Mouse (Mus musculus) limb, embryonic 14.5 days (tissue): ENCODE data around the gene Fgf14. TPM values are rescaled to one million over a fixed set of nuclear protein-coding genes. Genes with fewer than 3 reads are reported as not detected.

Experiments
- ATAC-seq: fragments of 200-750 bp; cut with Nextera tagmentation; 2 replicates; pipeline ENCODE4 v1.8.0; 2017; ENCODE audit warnings: low read depth, moderate number of reproducible peaks, moderate TSS enrichment; ENCODE audit not compliant: low FRiP score
- DNase-seq: peaks from one replicate; pipeline ENCODE4 v3.0.0-alpha.2; 2015; ENCODE audit warnings: low spot score
- H3K27ac ChIP-seq: fragments of 300-500 bp; sonication (generic); replicated peaks from 2 replicates; pipeline ENCODE4 v1.5.1; 2014; ENCODE audit warnings: low read depth, mild to moderate bottlenecking, low read length, moderate library complexity, mixed read lengths
- H3K27me3 ChIP-seq: fragments of 300-500 bp; sonication (generic); 2 replicates; pipeline ENCODE4 v1.6.1; 2014; ENCODE audit warnings: low read length, mixed read lengths; ENCODE audit not compliant: control insufficient read depth, insufficient read depth
- H3K36me3 ChIP-seq: fragments of 300-500 bp; sonication (generic); 2 replicates; pipeline ENCODE4 v1.6.1; 2014; ENCODE audit warnings: mild to moderate bottlenecking, low read length, moderate library complexity, mixed read lengths; ENCODE audit not compliant: control insufficient read depth, insufficient read depth
- H3K4me1 ChIP-seq: fragments of 300-500 bp; sonication (generic); 2 replicates; pipeline ENCODE4 v1.6.1; 2014; ENCODE audit warnings: antibody characterized with exemption, low read length, mixed read lengths; ENCODE audit not compliant: control insufficient read depth, insufficient read depth
- H3K4me2 ChIP-seq: fragments of 300-500 bp; sonication (generic); replicated peaks from 2 replicates; pipeline ENCODE4 v1.6.1; 2014; ENCODE audit warnings: low read depth, mild to moderate bottlenecking, low read length, moderate library complexity; ENCODE audit not compliant: severe bottlenecking
- H3K4me3 ChIP-seq: fragments of 300-500 bp; sonication (generic); replicated peaks from 2 replicates; pipeline ENCODE4 v1.5.1; 2014; ENCODE audit warnings: low read length
- H3K9ac ChIP-seq: fragments of 300-500 bp; sonication (generic); 2 replicates; pipeline ENCODE4 v1.6.1; 2014; ENCODE audit warnings: mild to moderate bottlenecking, low read depth, low read length, moderate library complexity; ENCODE audit not compliant: severe bottlenecking
- H3K9me3 ChIP-seq: fragments of 300-500 bp; sonication (generic); 2 replicates; pipeline ENCODE4 v1.6.1; 2016; ENCODE audit warnings: low read length; ENCODE audit not compliant: control insufficient read depth
- POLR2A ChIP-seq: fragments of 200-500 bp; IDR thresholded peaks from 2 replicates; pipeline ENCODE4 v1.8.0; 2012; ENCODE audit warnings: inconsistent platforms, mild to moderate bottlenecking, moderate library complexity, borderline replicate concordance; ENCODE audit not compliant: insufficient read depth, insufficient read length; ENCODE audit errors: extremely low read depth
- WGBS: fragments of 180-500 bp; shearing (Covaris S2); extraction: QIAGEN DNeasy Blood & Tissue Kit; methylation state at CpG from one replicate; pipeline ENCODE4 v1.1.7; 2014; 5-methylcytosine and 5-hydroxymethylcytosine counted together
- polyA plus RNA-seq, 2 experiments: library from polyadenylated mRNA; depleted of rRNA in 1 of 2; stranded (reverse) in 1 of 2; unstranded in 1 of 2; fragments of >200 nt; fragmentation: Nextera tagmentation in 1 of 2; extraction: Ambion mirVana in 1 of 2; gene quantifications; 2 replicates each; pipeline versions ENCODE4 v1.2.1 to v1.2.3; 2012 to 2014

Fgf14 gene
- polyA plus RNA-seq, 2 experiments, result 0.18 to 0.73 TPM

DNA sequence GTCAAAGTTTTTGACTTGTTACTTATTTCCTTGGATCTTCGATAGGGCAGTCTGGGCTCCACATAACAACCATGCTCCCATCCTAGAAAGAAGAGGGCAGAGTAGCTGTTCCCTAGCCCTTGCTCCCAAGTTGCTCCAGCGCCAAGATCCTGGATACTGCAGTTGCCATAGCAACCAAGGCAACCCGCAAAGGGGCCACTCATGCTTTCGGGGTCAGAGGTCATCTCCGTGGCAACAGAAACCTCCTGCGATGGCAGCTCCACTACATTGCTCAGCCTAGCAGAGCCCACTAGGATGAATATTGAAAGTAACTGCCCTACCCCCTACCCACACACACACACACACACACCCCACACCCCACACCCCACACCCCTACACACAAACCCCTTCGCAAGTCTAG lies 7.2 kb downstream of the Fgf14 start:
- H3K36me3 ChIP-seq, result no peaks in the 10 kb centered on the region
- H3K9me3 ChIP-seq, result no peaks in the 10 kb centered on the region
- H3K27ac ChIP-seq, result no peak overlapping the region
- WGBS, result 20% methylated on average over 7 of the region's 7 CpGs
- no peak overlapping the region for H3K4me3 ChIP-seq
- DNase-seq (no peak), ATAC-seq (no peak; the same call in 1 of the 2 replicates)
- H3K4me2 ChIP-seq, result no peak overlapping the region
- no peak overlapping the region for H3K9ac ChIP-seq
- TF ChIP-seq POLR2A, result no peak
- 0 out of 2 replicates have a peak, but pooled peaks cover 6% of the 10 kb centered on the region for H3K4me1 ChIP-seq
- peaks cover 5% of the 10 kb centered on the region; the same call in 1 of the 2 replicates for H3K27me3 ChIP-seq

DNA sequence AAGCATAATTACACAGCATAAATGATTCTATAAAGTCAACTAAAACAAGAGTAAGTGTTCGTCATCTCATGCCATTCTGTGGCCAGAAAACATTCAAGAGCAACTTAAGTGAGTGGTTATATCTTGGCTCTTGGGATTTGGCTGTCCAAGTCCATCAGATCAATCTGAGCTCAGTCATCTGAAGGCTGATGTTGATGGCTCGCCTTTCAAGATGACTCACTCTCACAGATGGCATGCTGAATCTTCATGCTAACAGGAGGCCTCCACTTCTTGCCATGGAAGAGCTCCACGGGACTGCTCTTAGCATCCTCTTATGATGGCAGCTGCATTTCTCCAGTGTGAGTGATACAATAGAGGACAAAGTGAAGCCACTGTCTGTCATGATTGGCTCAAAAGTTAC lies 34.1 kb downstream of the Fgf14 start:
- H3K36me3 ChIP-seq, result no peaks in the 10 kb centered on the region
- TF ChIP-seq POLR2A, result no peak
- DNase-seq (no peak), ATAC-seq (no peak)
- no peak overlapping the region for H3K4me2 ChIP-seq
- H3K4me1 ChIP-seq, result no peaks in the 10 kb centered on the region
- H3K27ac ChIP-seq, result no peak overlapping the region
- no peak overlapping the region for H3K9ac ChIP-seq
- no peaks in the 10 kb centered on the region for H3K9me3 ChIP-seq
- H3K4me3 ChIP-seq, result no peak overlapping the region
- 58% methylated on average over 3 of the region's 3 CpGs for WGBS
- H3K27me3 ChIP-seq, result no peaks in the 10 kb centered on the region

DNA sequence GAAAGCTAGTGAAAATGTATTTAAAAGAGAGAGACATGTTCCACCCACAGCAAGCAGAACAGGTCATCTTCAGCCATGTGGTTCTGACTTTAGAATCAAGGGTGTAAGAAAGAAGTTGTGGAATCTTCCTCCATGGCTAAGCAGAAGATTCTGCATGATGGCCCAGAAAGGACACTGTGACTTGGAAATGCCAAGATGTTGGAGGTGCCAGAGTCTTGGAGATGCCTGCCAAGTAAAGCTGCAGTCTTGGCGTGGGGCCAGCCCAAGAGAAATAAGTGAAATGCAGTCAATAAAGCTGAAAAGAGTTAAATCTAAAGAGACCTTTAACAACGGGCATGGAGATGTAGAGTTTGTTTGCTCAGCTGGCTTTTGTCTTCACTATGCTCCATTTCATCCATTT lies 42.0 kb downstream of the Fgf14 start:
- no peaks in the 10 kb centered on the region for H3K4me1 ChIP-seq
- ATAC-seq, result no peak
- DNase-seq, result no peak
- no peak overlapping the region for H3K4me2 ChIP-seq
- 72% methylated on average over 2 of the region's 2 CpGs for WGBS
- H3K9me3 ChIP-seq, result no peaks in the 10 kb centered on the region
- no peak for TF ChIP-seq POLR2A
- H3K9ac ChIP-seq, result no peak overlapping the region
- no peaks in the 10 kb centered on the region for H3K36me3 ChIP-seq
- no peak overlapping the region for H3K27ac ChIP-seq
- no peak overlapping the region for H3K4me3 ChIP-seq
- H3K27me3 ChIP-seq, result no peaks in the 10 kb centered on the region

DNA sequence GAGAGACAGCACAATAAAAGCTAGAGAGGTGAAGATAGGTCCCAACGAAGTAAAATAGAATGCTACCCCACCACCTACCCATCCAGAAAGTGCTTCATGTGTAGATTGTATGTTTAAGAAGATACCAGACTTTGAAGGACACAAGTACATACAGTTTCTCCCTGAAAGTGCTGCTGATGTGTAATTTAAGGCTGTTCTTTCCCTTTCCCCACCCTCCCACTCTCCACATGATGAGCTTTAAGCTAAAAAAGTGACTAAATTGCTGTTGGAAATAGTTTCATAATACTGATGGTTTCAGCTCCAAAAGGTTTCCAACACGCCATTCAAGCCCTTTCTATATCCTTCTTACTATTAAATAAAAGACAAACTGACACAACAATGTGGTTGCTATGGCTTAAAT lies 63.5 kb downstream of the Fgf14 start:
- TF ChIP-seq POLR2A, result no peak
- 48% methylated on average over 2 of the region's 2 CpGs for WGBS
- Histone ChIP-seq H3K27me3 (no peaks in the 10 kb centered on the region), H3K27ac (no peak overlapping the region), H3K9ac (no peak overlapping the region), H3K9me3 (no peaks in the 10 kb centered on the region), H3K4me1 (no peaks in the 10 kb centered on the region), H3K4me3 (no peak overlapping the region), H3K4me2 (no peak overlapping the region), H3K36me3 (no peaks in the 10 kb centered on the region)
- ATAC-seq (no peak), DNase-seq (no peak)

DNA sequence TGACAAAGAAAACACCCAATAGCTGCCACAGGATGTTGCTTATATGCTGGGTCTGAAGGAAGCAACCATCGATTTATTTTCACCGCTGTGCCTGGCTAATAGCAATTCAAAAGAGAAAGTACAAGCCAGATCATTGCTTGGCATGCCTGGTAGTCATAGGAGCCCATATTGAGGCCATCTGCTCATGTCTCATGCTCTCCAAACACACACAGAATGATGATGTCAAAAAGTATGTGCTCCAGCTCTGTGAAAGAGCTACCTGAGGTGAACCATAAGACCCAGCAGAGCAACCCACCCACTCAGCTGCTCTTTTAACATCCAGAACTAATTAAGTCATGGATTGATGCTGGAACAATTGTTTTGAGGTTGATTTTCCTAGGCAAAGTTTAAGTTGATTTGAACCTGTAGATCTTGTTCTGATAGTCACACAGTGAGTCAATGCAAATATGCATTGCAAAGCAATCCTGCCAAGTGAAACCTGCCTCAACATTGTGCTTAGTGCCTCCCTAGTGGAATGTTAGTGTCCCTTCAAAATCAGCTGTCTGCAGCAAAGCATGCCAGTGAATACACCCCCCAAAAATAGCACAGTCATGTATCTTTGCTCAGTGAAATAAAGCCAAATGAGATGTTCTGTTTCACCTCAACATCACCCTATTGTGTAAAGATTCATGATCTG lies 70.8 kb downstream of the Fgf14 start:
- ATAC-seq (no peak), DNase-seq (no peak)
- H3K4me2 ChIP-seq, result no peak overlapping the region
- no peaks in the 10 kb centered on the region for H3K27me3 ChIP-seq
- H3K9ac ChIP-seq, result no peak overlapping the region
- WGBS, result 87% methylated on average over 2 of the region's 2 CpGs
- H3K9me3 ChIP-seq, result no peaks in the 10 kb centered on the region
- no peak for TF ChIP-seq POLR2A
- H3K36me3 ChIP-seq, result no peaks in the 10 kb centered on the region
- H3K4me1 ChIP-seq, result no peaks in the 10 kb centered on the region
- no peak overlapping the region for H3K27ac ChIP-seq
- H3K4me3 ChIP-seq, result no peak overlapping the region
